Mouse (Mus musculus) forebrain, embryonic 11.5 days (tissue): ENCODE measurements around the gene Abca17. TPM values are rescaled to one million over a fixed set of nuclear protein-coding genes. Genes with fewer than 3 reads are reported as not detected.

Experiments
- ATAC-seq: fragments of 200-750 bp; cut with Nextera tagmentation; replicated peaks from 2 replicates; pipeline ENCODE4 v1.8.0; 2017; ENCODE audit warnings: moderate TSS enrichment; ENCODE audit not compliant: low FRiP score
- DNase-seq: peaks from one replicate; pipeline ENCODE4 v3.0.0-alpha.2; 2017; ENCODE audit warnings: low spot score
- H3K27ac ChIP-seq: fragments of 300-500 bp; sonication (generic); 2 replicates; pipeline ENCODE4 v1.5.1; 2014; ENCODE audit warnings: low read depth, low read length
- H3K27me3 ChIP-seq: fragments of 300-500 bp; sonication (generic); 2 replicates; pipeline ENCODE4 v1.6.1; 2014; ENCODE audit warnings: mild to moderate bottlenecking, low read length, mixed read lengths; ENCODE audit not compliant: control insufficient read depth, insufficient read depth
- H3K36me3 ChIP-seq: fragments of 300-500 bp; sonication (generic); 2 replicates; pipeline ENCODE4 v1.6.1; 2014; ENCODE audit warnings: mild to moderate bottlenecking, low read length, moderate library complexity, mixed read lengths; ENCODE audit not compliant: control insufficient read depth, insufficient read depth
- H3K4me1 ChIP-seq: fragments of 300-500 bp; sonication (generic); replicated peaks from 2 replicates; pipeline ENCODE4 v1.6.1; 2014; ENCODE audit warnings: low read length, mixed read lengths; ENCODE audit not compliant: control insufficient read depth, insufficient read depth
- H3K4me2 ChIP-seq: fragments of 300-500 bp; sonication (generic); 2 replicates; pipeline ENCODE4 v1.6.1; 2014; ENCODE audit warnings: low read depth, mild to moderate bottlenecking, low read length, moderate library complexity, mixed read lengths; ENCODE audit not compliant: severe bottlenecking
- H3K4me3 ChIP-seq: fragments of 300-500 bp; sonication (generic); 2 replicates; pipeline ENCODE4 v1.5.1; 2014; ENCODE audit warnings: low read depth, low read length
- H3K9ac ChIP-seq: fragments of 300-500 bp; sonication (generic); 2 replicates; pipeline ENCODE4 v1.6.1; 2014; ENCODE audit warnings: low read length
- H3K9me3 ChIP-seq: fragments of 300-500 bp; sonication (generic); 2 replicates; pipeline ENCODE4 v1.6.1; 2016; ENCODE audit warnings: low read length, mixed read lengths; ENCODE audit not compliant: control insufficient read depth
- WGBS: fragments of 180-500 bp; shearing (Covaris S2); extraction: QIAGEN DNeasy Blood & Tissue Kit; methylation state at CpG from one replicate; pipeline ENCODE4 v1.1.7; 2014; 5-methylcytosine and 5-hydroxymethylcytosine counted together
- polyA plus RNA-seq: library from polyadenylated mRNA; unstranded; fragments of >200 nt; fragmentation: Nextera tagmentation; extraction: Ambion mirVana; gene quantifications from 2 replicates; pipeline ENCODE4 v1.2.1, GENCODE M21; 2014

Gene Abca17
- polyA plus RNA-seq, result not detected in 2 replicates

- DNase-seq (peak; percentile 67), ATAC-seq (no peak)
- Histone ChIP-seq H3K27ac (no peak within 1 kb of the TSS), H3K4me2 (peak within 1 kb of the TSS; percentile 96), H3K4me3 (peak within 1 kb of the TSS; percentile 74), H3K4me1 (peaks cover 4% of the 10 kb centered on the region; the same call in 1 of the 2 replicates), H3K36me3 (no peaks in the 10 kb centered on the region), H3K9me3 (no peaks in the 10 kb centered on the region), H3K27me3 (peaks cover 8% of the 10 kb centered on the region), H3K9ac (peak within 1 kb of the TSS; percentile 78)
- WGBS, result 4% methylated on average over 42 of the region's 42 CpGs
Measured at GRCm38 (mm10) chr17:24350926-24351759, at the start of gene Abca17. Abca17 (minus strand) TSS chr17:24351068.

- H3K36me3 ChIP-seq, result no peaks in the 10 kb centered on the region
- ATAC-seq, result no peak
Measured at GRCm38 (mm10) chr17:24394456-24394855, 43.6 kb upstream of the Abca17 start.

GRCm38 (mm10) chr17:24393527-24393926 lies 42.7 kb upstream of the Abca17 start:
- no peak overlapping the region for H3K9ac ChIP-seq
- ATAC-seq (no peak), DNase-seq (no peak)
- no peak overlapping the region for H3K4me2 ChIP-seq
- H3K27ac ChIP-seq, result no peak overlapping the region
- no peaks in the 10 kb centered on the region for H3K4me1 ChIP-seq
- 28% methylated on average over 4 of the region's 4 CpGs for WGBS
- H3K9me3 ChIP-seq, result no peaks in the 10 kb centered on the region
- no peaks in the 10 kb centered on the region for H3K36me3 ChIP-seq
- no peaks in the 10 kb centered on the region for H3K27me3 ChIP-seq
- H3K4me3 ChIP-seq, result no peak overlapping the region

More at GRCm38 (mm10) chr17:24394456-24394855, 43.6 kb upstream of the Abca17 start:
- WGBS, result 90% methylated on average over 7 of the region's 7 CpGs
- no peaks in the 10 kb centered on the region for H3K27me3 ChIP-seq
- H3K4me2 ChIP-seq, result no peak overlapping the region
- no peak overlapping the region for H3K27ac ChIP-seq
- no peak overlapping the region for H3K9ac ChIP-seq
- H3K9me3 ChIP-seq, result no peaks in the 10 kb centered on the region
- no peaks in the 10 kb centered on the region for H3K4me1 ChIP-seq
- no peak overlapping the region for H3K4me3 ChIP-seq
- DNase-seq, result no peak

- DNase-seq, result peak; percentile 60
- H3K36me3 ChIP-seq, result no peaks in the 10 kb centered on the region; the same call in 1 of the 2 replicates
- no peaks in the 10 kb centered on the region for H3K9me3 ChIP-seq
Measured at GRCm38 (mm10) chr17:24391149-24391548, 40.3 kb upstream of the Abca17 start.

GRCm38 (mm10) chr17:24389865-24390264 lies 39.0 kb upstream of the Abca17 start:
- no peaks in the 10 kb centered on the region for H3K4me1 ChIP-seq
- H3K9me3 ChIP-seq, result no peaks in the 10 kb centered on the region
- no peak overlapping the region for H3K4me2 ChIP-seq
- H3K36me3 ChIP-seq, result no peaks in the 10 kb centered on the region; the same call in 1 of the 2 replicates
- no peaks in the 10 kb centered on the region for H3K27me3 ChIP-seq
- ATAC-seq, result no peak
- H3K27ac ChIP-seq, result no peak overlapping the region
- no peak overlapping the region for H3K9ac ChIP-seq
- H3K4me3 ChIP-seq, result no peak overlapping the region
- 7% methylated on average over 2 of the region's 2 CpGs for WGBS
- peak; percentile 69 for DNase-seq

More at GRCm38 (mm10) chr17:24391149-24391548, 40.3 kb upstream of the Abca17 start:
- Histone ChIP-seq H3K27me3 (no peaks in the 10 kb centered on the region), H3K4me1 (no peaks in the 10 kb centered on the region), H3K27ac (no peak overlapping the region), H3K9ac (no peak overlapping the region), H3K4me2 (no peak overlapping the region), H3K4me3 (no peak overlapping the region)
- ATAC-seq, result no peak
- 67% methylated on average over 8 of the region's 8 CpGs for WGBS

- Histone ChIP-seq H3K36me3 (no peaks in the 10 kb centered on the region; the same call in 1 of the 2 replicates), H3K9me3 (no peaks in the 10 kb centered on the region), H3K27me3 (no peaks in the 10 kb centered on the region), H3K4me2 (no peak overlapping the region), H3K9ac (no peak overlapping the region), H3K4me1 (no peaks in the 10 kb centered on the region), H3K4me3 (no peak overlapping the region), H3K27ac (no peak overlapping the region)
- DNase-seq, result no peak
- ATAC-seq, result no peak
- 89% methylated on average over 5 of the region's 5 CpGs for WGBS
Measured at GRCm38 (mm10) chr17:24388711-24389110, 37.8 kb upstream of the Abca17 start.

GRCm38 (mm10) chr17:24383789-24384188 lies 32.9 kb upstream of the Abca17 start:
- Histone ChIP-seq H3K9ac (no peak overlapping the region), H3K4me1 (no peaks in the 10 kb centered on the region), H3K27me3 (no peaks in the 10 kb centered on the region), H3K27ac (no peak overlapping the region), H3K36me3 (no peaks in the 10 kb centered on the region; the same call in 1 of the 2 replicates), H3K4me3 (no peak overlapping the region), H3K9me3 (no peaks in the 10 kb centered on the region), H3K4me2 (no peak overlapping the region)
- DNase-seq, result no peak
- 85% methylated on average over 8 of the region's 8 CpGs for WGBS
- ATAC-seq, result no peak

- no peaks in the 10 kb centered on the region for H3K27me3 ChIP-seq
- no peaks in the 10 kb centered on the region for H3K4me1 ChIP-seq
- H3K36me3 ChIP-seq, result no peaks in the 10 kb centered on the region
- no peak overlapping the region for H3K9ac ChIP-seq
- DNase-seq, result no peak
- no peak overlapping the region for H3K4me3 ChIP-seq
- no peak overlapping the region for H3K27ac ChIP-seq
- no peaks in the 10 kb centered on the region for H3K9me3 ChIP-seq
- no peak for ATAC-seq
- 88% methylated on average over 2 of the region's 2 CpGs for WGBS
- no peak overlapping the region for H3K4me2 ChIP-seq
Measured at GRCm38 (mm10) chr17:24378496-24378895, 27.6 kb upstream of the Abca17 start.
